Mouse (Mus musculus): ENCODE results near the gene Grip1. TPM values are rescaled to one million over a fixed set of nuclear protein-coding genes. Genes with fewer than 3 reads are reported as not detected.
A peak's percentile ranks its signal among the peaks of the same experiment; 100 is the strongest.

The Grip1 gene
- total and polyA plus RNA-seq, 2 experiments from 2014 or later: 0.38 to 0.67 TPM

DNA sequence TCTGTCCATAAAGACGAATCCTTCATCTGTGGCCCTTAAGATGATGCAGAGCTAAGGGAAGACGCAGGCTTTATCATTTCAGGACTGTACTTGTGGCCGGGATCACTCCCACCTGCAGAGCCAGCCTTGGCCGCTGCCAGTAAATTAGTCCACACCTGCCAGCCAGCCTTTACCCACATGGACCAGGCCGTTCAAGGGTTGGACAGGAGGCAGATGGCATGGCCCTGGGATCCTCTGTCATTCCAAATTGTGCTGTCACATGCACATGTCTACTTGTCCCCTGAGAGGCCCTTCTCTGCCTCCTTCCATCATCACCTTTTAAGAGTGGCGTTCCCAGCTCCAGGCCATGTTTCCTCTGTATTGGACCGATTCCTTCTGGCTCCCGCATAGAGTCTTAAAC lies 24.0 kb downstream of the Grip1 start:
- DNase-seq (ENCODE audit: low spot score) (no peak), ATAC-seq (ENCODE audit: insufficient read depth, low read depth) (no peak)

DNA sequence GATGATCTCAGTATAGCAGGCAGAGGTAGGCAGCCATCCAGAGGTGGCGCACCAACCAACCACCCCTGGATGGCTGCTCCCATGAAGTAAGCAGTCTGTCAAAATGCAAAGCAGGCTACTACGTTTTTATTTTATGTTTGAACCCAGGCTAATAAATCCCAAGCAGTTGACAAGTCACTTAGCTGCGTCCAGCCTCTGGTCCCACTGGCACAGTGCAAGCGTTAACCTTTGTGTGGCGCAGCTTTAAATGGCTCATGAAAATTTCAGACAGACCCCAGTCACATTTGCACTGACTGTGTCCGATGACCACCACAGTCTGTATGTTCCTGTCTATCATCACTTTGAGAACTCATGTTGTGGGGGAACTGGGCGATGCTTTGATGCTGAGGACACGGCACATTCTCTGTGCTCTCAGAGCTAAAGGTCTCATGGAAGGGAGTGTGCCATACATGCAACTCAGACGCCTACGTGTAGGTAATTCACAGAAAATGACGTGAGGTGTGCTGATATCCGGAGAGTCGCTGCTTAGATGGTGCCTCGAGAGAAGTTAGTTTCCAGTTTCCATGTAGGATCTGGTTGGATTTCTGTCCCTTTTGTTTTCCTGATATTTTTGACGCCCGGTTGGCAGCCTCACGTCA lies 29.6 kb downstream of the Grip1 start:
- H3K9ac ChIP-seq (replicated peaks; ENCODE audit: low read depth, low read length): no peak overlapping the region
- TF ChIP-seq CTCF (IDR thresholded peaks at IDR 0.05; ENCODE audit: low read depth): no peak
- H3K27ac ChIP-seq (ENCODE audit: low read depth): no peak overlapping the region
- H3K9me3 ChIP-seq (replicated peaks; ENCODE audit: control insufficient read depth, low read length): no peaks in the 10 kb centered on the region
- no peak overlapping the region for H3K4me2 ChIP-seq (ENCODE audit: low read depth, low read length)
- DNase-seq (ENCODE audit: low spot score) (no peak), ATAC-seq (ENCODE audit: insufficient read depth, low read depth) (no peak)
- no peaks in the 10 kb centered on the region for H3K27me3 ChIP-seq (ENCODE audit: control insufficient read depth, insufficient read depth, low read length)
- H3K4me3 ChIP-seq (ENCODE audit: low read depth, low read length): no peak overlapping the region
- no peaks in the 10 kb centered on the region for H3K4me1 ChIP-seq (ENCODE audit: control insufficient read depth, insufficient read depth)
- 75% methylated on average over 17 of the region's 17 CpGs for WGBS
- H3K36me3 ChIP-seq (replicated peaks; ENCODE audit: control insufficient read depth, insufficient read depth, low read length): no peaks in the 10 kb centered on the region

More for the DNA sequence above, 24.0 kb downstream of the Grip1 start:
- Histone ChIP-seq H3K27me3 (ENCODE audit: control insufficient read depth, insufficient read depth, low read length) (no peaks in the 10 kb centered on the region), H3K9me3 (replicated peaks; ENCODE audit: control insufficient read depth, low read length) (no peaks in the 10 kb centered on the region), H3K4me2 (ENCODE audit: low read depth, low read length) (no peak overlapping the region), H3K36me3 (replicated peaks; ENCODE audit: control insufficient read depth, insufficient read depth, low read length) (no peaks in the 10 kb centered on the region), H3K9ac (replicated peaks; ENCODE audit: low read depth, low read length) (no peak overlapping the region), H3K4me1 (ENCODE audit: control insufficient read depth, insufficient read depth) (no peaks in the 10 kb centered on the region), H3K27ac (ENCODE audit: low read depth) (no peak overlapping the region), H3K4me3 (ENCODE audit: low read depth, low read length) (no peak overlapping the region)
- 73% methylated on average over 8 of the region's 8 CpGs for WGBS
- TF ChIP-seq CTCF (IDR thresholded peaks at IDR 0.05; ENCODE audit: low read depth) (no peak), EP300 (IDR thresholded peaks at IDR 0.05; ENCODE audit: low read depth) (no peak)

DNA sequence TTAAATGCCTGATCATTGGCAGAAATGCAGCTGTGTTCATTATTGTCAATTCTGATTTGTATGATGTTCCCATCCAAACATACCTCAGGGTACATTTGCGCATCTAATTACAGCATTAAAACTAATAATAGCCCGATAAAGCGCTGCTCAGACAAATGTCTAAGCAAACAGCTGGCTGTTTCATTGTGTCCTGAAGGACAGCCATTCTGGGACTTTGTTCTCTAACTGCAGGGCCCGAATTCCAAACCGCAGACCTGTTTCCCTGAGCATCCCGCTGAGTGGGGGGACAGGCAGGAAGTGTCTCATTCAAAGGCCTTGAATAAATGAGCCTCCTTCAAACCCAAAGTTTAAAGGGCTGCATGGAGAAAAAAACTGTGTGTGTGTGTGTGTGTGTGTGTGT lies 30.1 kb downstream of the Grip1 start:
- 40% methylated on average over 6 of the region's 6 CpGs for WGBS
- H3K27me3 ChIP-seq (ENCODE audit: control insufficient read depth, insufficient read depth, low read length): no peaks in the 10 kb centered on the region
- no peak overlapping the region for H3K27ac ChIP-seq (ENCODE audit: low read depth)
- no peak overlapping the region for H3K4me3 ChIP-seq (ENCODE audit: low read depth, low read length)
- TF ChIP-seq CTCF (IDR thresholded peaks at IDR 0.05; ENCODE audit: low read depth) (no peak), EP300 (IDR thresholded peaks at IDR 0.05; ENCODE audit: low read depth) (no peak)
- no peaks in the 10 kb centered on the region for H3K9me3 ChIP-seq (replicated peaks; ENCODE audit: control insufficient read depth, low read length)
- H3K4me2 ChIP-seq (ENCODE audit: low read depth, low read length): no peak overlapping the region
- no peaks in the 10 kb centered on the region for H3K36me3 ChIP-seq (replicated peaks; ENCODE audit: control insufficient read depth, insufficient read depth, low read length)
- ATAC-seq (ENCODE audit: insufficient read depth, low read depth) (no peak), DNase-seq (ENCODE audit: low spot score) (no peak)
- no peaks in the 10 kb centered on the region for H3K4me1 ChIP-seq (ENCODE audit: control insufficient read depth, insufficient read depth)
- H3K9ac ChIP-seq (replicated peaks; ENCODE audit: low read depth, low read length): no peak overlapping the region

DNA sequence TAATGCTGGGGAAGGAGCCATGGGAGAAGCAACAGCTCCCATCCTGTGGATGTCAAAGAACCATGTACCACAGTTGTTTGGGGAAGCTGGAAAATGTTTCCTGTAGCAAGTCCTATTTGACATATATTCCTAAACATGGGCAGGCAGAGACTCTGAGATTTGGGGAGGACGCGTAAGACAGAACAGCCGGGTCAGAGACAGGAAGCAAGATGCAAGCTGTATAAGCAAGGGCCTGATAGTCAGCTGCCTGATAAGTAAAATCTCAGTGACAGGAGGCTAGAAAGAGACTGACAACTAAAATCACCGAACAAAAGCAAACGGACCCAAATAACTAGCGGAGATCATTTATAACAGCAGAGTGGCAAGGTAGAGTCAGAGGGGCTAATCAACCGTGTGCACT lies 33.3 kb downstream of the Grip1 start:
- H3K4me2 ChIP-seq (ENCODE audit: low read depth, low read length): no peak overlapping the region
- H3K27ac ChIP-seq (ENCODE audit: low read depth): no peak overlapping the region
- H3K36me3 ChIP-seq (replicated peaks; ENCODE audit: control insufficient read depth, insufficient read depth, low read length): no peaks in the 10 kb centered on the region
- DNase-seq (ENCODE audit: low spot score): peak; percentile 20
- TF ChIP-seq CTCF (IDR thresholded peaks at IDR 0.05; ENCODE audit: low read depth): no peak
- no peak for TF ChIP-seq EP300 (IDR thresholded peaks at IDR 0.05; ENCODE audit: low read depth)
- H3K4me3 ChIP-seq (ENCODE audit: low read depth, low read length): no peak overlapping the region
- no peaks in the 10 kb centered on the region for H3K4me1 ChIP-seq (ENCODE audit: control insufficient read depth, insufficient read depth)
- ATAC-seq (ENCODE audit: insufficient read depth, low read depth): no peak
- H3K27me3 ChIP-seq (ENCODE audit: control insufficient read depth, insufficient read depth, low read length): no peaks in the 10 kb centered on the region
- no peak overlapping the region for H3K9ac ChIP-seq (replicated peaks; ENCODE audit: low read depth, low read length)
- 48% methylated on average over 7 of the region's 7 CpGs for WGBS
- no peaks in the 10 kb centered on the region for H3K9me3 ChIP-seq (replicated peaks; ENCODE audit: control insufficient read depth, low read length)

DNA sequence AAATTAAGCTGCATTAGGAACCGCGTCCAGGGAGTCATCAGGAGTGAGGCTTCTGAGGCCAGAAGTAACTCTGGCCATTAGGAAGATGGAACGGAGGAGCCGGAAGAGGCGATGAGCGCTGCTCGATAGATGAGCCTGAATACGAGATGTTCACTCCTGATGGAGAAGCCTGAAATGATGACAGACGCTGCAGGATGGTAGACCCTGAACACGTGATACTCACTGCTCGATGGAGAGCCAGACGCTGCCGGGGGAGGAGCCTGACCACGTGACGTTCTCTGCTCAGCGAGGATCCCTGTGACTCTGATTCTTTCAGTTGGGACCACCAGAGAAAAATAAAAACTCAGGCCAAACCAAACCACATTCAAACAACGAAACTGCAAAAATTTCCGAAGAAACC lies 37.2 kb downstream of the Grip1 start:
- ATAC-seq (ENCODE audit: insufficient read depth, low read depth): no peak
- H3K4me1 ChIP-seq (ENCODE audit: control insufficient read depth, insufficient read depth): no peaks in the 10 kb centered on the region
- no peak overlapping the region for H3K4me2 ChIP-seq (ENCODE audit: low read depth, low read length)
- 89% methylated on average over 18 of the region's 18 CpGs for WGBS
- no peaks in the 10 kb centered on the region for H3K9me3 ChIP-seq (replicated peaks; ENCODE audit: control insufficient read depth, low read length)
- H3K9ac ChIP-seq (replicated peaks; ENCODE audit: low read depth, low read length): no peak overlapping the region
- no peak for DNase-seq (ENCODE audit: low spot score)
- no peaks in the 10 kb centered on the region for H3K36me3 ChIP-seq (replicated peaks; ENCODE audit: control insufficient read depth, insufficient read depth, low read length)
- TF ChIP-seq CTCF (IDR thresholded peaks at IDR 0.05; ENCODE audit: low read depth): no peak
- TF ChIP-seq EP300 (IDR thresholded peaks at IDR 0.05; ENCODE audit: low read depth): no peak
- H3K27ac ChIP-seq (ENCODE audit: low read depth): no peak overlapping the region
- no peaks in the 10 kb centered on the region for H3K27me3 ChIP-seq (ENCODE audit: control insufficient read depth, insufficient read depth, low read length)
- no peak overlapping the region for H3K4me3 ChIP-seq (ENCODE audit: low read depth, low read length)

DNA sequence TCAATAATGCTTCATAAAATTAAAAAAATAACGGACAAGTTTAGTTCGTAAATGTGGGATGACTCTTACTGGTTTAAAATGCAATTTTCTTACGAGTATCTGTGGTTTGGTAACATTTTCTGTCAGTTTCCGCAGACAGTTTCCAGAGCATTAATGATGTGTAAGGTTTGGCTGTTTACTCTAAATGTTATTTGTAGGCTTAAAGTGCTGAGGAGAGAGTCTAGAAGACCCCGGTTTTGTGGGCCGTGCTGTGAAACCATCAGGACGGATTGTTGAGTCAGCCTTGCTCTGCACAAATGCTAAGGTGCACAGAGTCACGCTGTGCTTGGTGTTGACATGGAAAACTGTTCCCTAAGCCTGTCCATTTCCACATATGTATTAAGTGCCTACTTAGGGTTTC lies 41.7 kb downstream of the Grip1 start:
- 87% methylated on average over 8 of the region's 8 CpGs for WGBS

More for the DNA sequence above, 41.7 kb downstream of the Grip1 start:
- TF ChIP-seq EP300 (IDR thresholded peaks at IDR 0.05; ENCODE audit: low read depth) (no peak), CTCF (IDR thresholded peaks at IDR 0.05; ENCODE audit: low read depth) (no peak)
- DNase-seq (ENCODE audit: low spot score) (no peak), ATAC-seq (ENCODE audit: insufficient read depth, low read depth) (no peak)
- H3K4me1 ChIP-seq (ENCODE audit: control insufficient read depth, insufficient read depth): no peaks in the 10 kb centered on the region
- no peaks in the 10 kb centered on the region for H3K27me3 ChIP-seq (ENCODE audit: control insufficient read depth, insufficient read depth, low read length)
- no peaks in the 10 kb centered on the region for H3K36me3 ChIP-seq (replicated peaks; ENCODE audit: control insufficient read depth, insufficient read depth, low read length)
- no peak overlapping the region for H3K9ac ChIP-seq (replicated peaks; ENCODE audit: low read depth, low read length)
- no peak overlapping the region for H3K27ac ChIP-seq (ENCODE audit: low read depth)
- no peak overlapping the region for H3K4me2 ChIP-seq (ENCODE audit: low read depth, low read length)
- H3K9me3 ChIP-seq (replicated peaks; ENCODE audit: control insufficient read depth, low read length): no peaks in the 10 kb centered on the region
- no peak overlapping the region for H3K4me3 ChIP-seq (ENCODE audit: low read depth, low read length)

All from heart, postnatal 0 days (tissue).